Mouse (Mus musculus) embryonic facial prominence, embryonic 12.5 days (tissue): ENCODE measurements around the gene Eps15l1. TPM values are rescaled to one million over a fixed set of nuclear protein-coding genes. Genes with fewer than 3 reads are reported as not detected.

ENCODE experiments used
- ATAC-seq: fragments of 200-750 bp; cut with Nextera tagmentation; 2 replicates; pipeline ENCODE4 v1.8.0; 2017; ENCODE audit not compliant: insufficient number of reproducible peaks, insufficient read depth, low FRiP score, low TSS enrichment
- H3K27ac ChIP-seq: fragments of 300-500 bp; sonication (generic); 2 replicates; pipeline ENCODE4 v1.5.1; 2016; ENCODE audit warnings: mild to moderate bottlenecking
- H3K27me3 ChIP-seq: fragments of 300-500 bp; sonication (generic); 2 replicates; pipeline ENCODE4 v1.6.1; 2016; ENCODE audit warnings: mild to moderate bottlenecking, moderate library complexity
- H3K36me3 ChIP-seq: fragments of 300-500 bp; sonication (generic); 2 replicates; pipeline ENCODE4 v1.6.1; 2016; ENCODE audit warnings: mild to moderate bottlenecking
- H3K4me1 ChIP-seq: fragments of 300-500 bp; sonication (generic); 2 replicates; pipeline ENCODE4 v1.6.1; 2016
- H3K4me2 ChIP-seq: fragments of 300-500 bp; sonication (generic); replicated peaks from 2 replicates; pipeline ENCODE4 v1.6.1; 2016; ENCODE audit warnings: mild to moderate bottlenecking, moderate library complexity
- H3K4me3 ChIP-seq: fragments of 300-500 bp; sonication (generic); 2 replicates; pipeline ENCODE4 v1.5.1; 2016; ENCODE audit warnings: mild to moderate bottlenecking
- H3K9ac ChIP-seq: fragments of 300-500 bp; sonication (generic); 2 replicates; pipeline ENCODE4 v1.6.1; 2016; ENCODE audit warnings: mild to moderate bottlenecking, moderate library complexity
- H3K9me3 ChIP-seq: fragments of 300-500 bp; sonication (generic); 2 replicates; pipeline ENCODE4 v1.6.1; 2016; ENCODE audit warnings: mild to moderate bottlenecking, moderate library complexity
- WGBS: fragments of 180-500 bp; shearing (Covaris S2); methylation state at CpG from one replicate; pipeline ENCODE4 v1.1.7; 2016; 5-methylcytosine and 5-hydroxymethylcytosine counted together
- polyA plus RNA-seq: library from polyadenylated mRNA; unstranded; fragments of >200 nt; fragmentation: Nextera tagmentation; extraction: Ambion mirVana; gene quantifications from 2 replicates; pipeline ENCODE4 v1.2.1, GENCODE M21; 2016

Eps15l1 gene
- polyA plus RNA-seq, 1 experiment from 2014 or later: 69.0 TPM

- 96% methylated on average over 2 of the region's 2 CpGs for WGBS
- Histone ChIP-seq H3K27me3 (no peaks in the 10 kb centered on the region), H3K4me2 (no peak overlapping the region), H3K4me3 (no peak overlapping the region), H3K36me3 (peaks cover 36% of the 10 kb centered on the region), H3K9me3 (no peaks in the 10 kb centered on the region), H3K27ac (no peak overlapping the region), H3K4me1 (no peaks in the 10 kb centered on the region), H3K9ac (no peak overlapping the region)
- no peak for ATAC-seq
Measured at GRCm38 (mm10) chr8:72348114-72348513, 73.1 kb downstream of the Eps15l1 start.

- WGBS: 84% methylated on average over 1 of the region's 1 CpGs
- Histone ChIP-seq H3K4me2 (no peak overlapping the region), H3K4me1 (no peaks in the 10 kb centered on the region), H3K9ac (no peak overlapping the region), H3K36me3 (peaks cover 38% of the 10 kb centered on the region), H3K27ac (no peak overlapping the region), H3K4me3 (no peak overlapping the region), H3K9me3 (no peaks in the 10 kb centered on the region), H3K27me3 (no peaks in the 10 kb centered on the region)
- ATAC-seq: no peak
Measured at GRCm38 (mm10) chr8:72347553-72347952, 73.7 kb downstream of the Eps15l1 start.

- WGBS: 82% methylated on average over 4 of the region's 4 CpGs
Measured at GRCm38 (mm10) chr8:72343725-72344124, 77.5 kb downstream of the Eps15l1 start.

GRCm38 (mm10) chr8:72342556-72343300 is 78.5 kb downstream of the Eps15l1 start:
- peaks cover 61% of the 10 kb centered on the region for H3K36me3 ChIP-seq
- no peaks in the 10 kb centered on the region for H3K4me1 ChIP-seq
- H3K27me3 ChIP-seq: no peaks in the 10 kb centered on the region
- H3K4me2 ChIP-seq: no peak overlapping the region
- no peak overlapping the region for H3K4me3 ChIP-seq
- no peaks in the 10 kb centered on the region for H3K9me3 ChIP-seq
- H3K27ac ChIP-seq: no peak overlapping the region
- WGBS: 84% methylated on average over 5 of the region's 5 CpGs
- ATAC-seq: no peak
- no peak overlapping the region for H3K9ac ChIP-seq

More at GRCm38 (mm10) chr8:72343725-72344124, 77.5 kb downstream of the Eps15l1 start:
- no peak for ATAC-seq
- no peak overlapping the region for H3K4me2 ChIP-seq
- H3K9ac ChIP-seq: no peak overlapping the region
- no peaks in the 10 kb centered on the region for H3K4me1 ChIP-seq
- no peaks in the 10 kb centered on the region for H3K9me3 ChIP-seq
- H3K27me3 ChIP-seq: no peaks in the 10 kb centered on the region
- peaks cover 68% of the 10 kb centered on the region for H3K36me3 ChIP-seq
- no peak overlapping the region for H3K4me3 ChIP-seq
- no peak overlapping the region for H3K27ac ChIP-seq

- Histone ChIP-seq H3K4me1 (no peaks in the 10 kb centered on the region), H3K27ac (no peak overlapping the region), H3K9ac (no peak overlapping the region), H3K9me3 (no peaks in the 10 kb centered on the region), H3K36me3 (peaks cover 45% of the 10 kb centered on the region), H3K27me3 (no peaks in the 10 kb centered on the region), H3K4me3 (no peak overlapping the region), H3K4me2 (no peak overlapping the region)
- ATAC-seq: no peak
Measured at GRCm38 (mm10) chr8:72337034-72337433, 84.2 kb downstream of the Eps15l1 start.

GRCm38 (mm10) chr8:72336273-72336672 is 85.0 kb downstream of the Eps15l1 start:
- H3K9ac ChIP-seq: no peak overlapping the region
- no peak for ATAC-seq
- no peaks in the 10 kb centered on the region for H3K27me3 ChIP-seq
- 70% methylated on average over 2 of the region's 2 CpGs for WGBS
- H3K4me2 ChIP-seq: no peak overlapping the region
- no peaks in the 10 kb centered on the region for H3K4me1 ChIP-seq
- no peaks in the 10 kb centered on the region for H3K9me3 ChIP-seq
- H3K4me3 ChIP-seq: no peak overlapping the region
- H3K27ac ChIP-seq: no peak overlapping the region
- H3K36me3 ChIP-seq: peaks cover 38% of the 10 kb centered on the region

GRCm38 (mm10) chr8:72334144-72334641 is 87.1 kb downstream of the Eps15l1 start:
- Histone ChIP-seq H3K4me3 (no peak overlapping the region), H3K27me3 (no peaks in the 10 kb centered on the region), H3K4me2 (no peak overlapping the region), H3K36me3 (peaks cover 17% of the 10 kb centered on the region), H3K9me3 (no peaks in the 10 kb centered on the region), H3K9ac (no peak overlapping the region), H3K4me1 (no peaks in the 10 kb centered on the region), H3K27ac (no peak overlapping the region)
- 72% methylated on average over 4 of the region's 4 CpGs for WGBS
- no peak for ATAC-seq

- Histone ChIP-seq H3K9me3 (no peaks in the 10 kb centered on the region), H3K9ac (no peak overlapping the region), H3K36me3 (peaks cover 11% of the 10 kb centered on the region), H3K27me3 (no peaks in the 10 kb centered on the region), H3K4me3 (no peak overlapping the region), H3K27ac (no peak overlapping the region), H3K4me2 (no peak overlapping the region), H3K4me1 (no peaks in the 10 kb centered on the region)
- 47% methylated on average over 3 of the region's 3 CpGs for WGBS
- no peak for ATAC-seq
Measured at GRCm38 (mm10) chr8:72333429-72334143, 87.7 kb downstream of the Eps15l1 start.

- no peak overlapping the region for H3K4me2 ChIP-seq
- WGBS: 85% methylated on average over 4 of the region's 4 CpGs
- no peak overlapping the region for H3K9ac ChIP-seq
- H3K36me3 ChIP-seq: peaks cover 11% of the 10 kb centered on the region
- no peak for ATAC-seq
- no peaks in the 10 kb centered on the region for H3K27me3 ChIP-seq
- H3K4me3 ChIP-seq: no peak overlapping the region
- no peaks in the 10 kb centered on the region for H3K9me3 ChIP-seq
- no peak overlapping the region for H3K27ac ChIP-seq
- no peaks in the 10 kb centered on the region for H3K4me1 ChIP-seq
Measured at GRCm38 (mm10) chr8:72331631-72332030, 89.6 kb downstream of the Eps15l1 start.

- Histone ChIP-seq H3K4me1 (no peaks in the 10 kb centered on the region), H3K9ac (no peak overlapping the region), H3K36me3 (peaks cover 11% of the 10 kb centered on the region), H3K4me3 (no peak overlapping the region), H3K27me3 (no peaks in the 10 kb centered on the region), H3K9me3 (no peaks in the 10 kb centered on the region), H3K27ac (no peak overlapping the region), H3K4me2 (no peak overlapping the region)
- WGBS: 80% methylated on average over 6 of the region's 6 CpGs
- ATAC-seq: no peak
Measured at GRCm38 (mm10) chr8:72330806-72331516, 90.3 kb downstream of the Eps15l1 start.

- H3K27ac ChIP-seq: no peak overlapping the region
- H3K36me3 ChIP-seq: no peaks in the 10 kb centered on the region
- no peak overlapping the region for H3K4me2 ChIP-seq
- H3K4me1 ChIP-seq: no peaks in the 10 kb centered on the region
- 82% methylated on average over 3 of the region's 3 CpGs for WGBS
- no peak for ATAC-seq
- no peak overlapping the region for H3K9ac ChIP-seq
- H3K27me3 ChIP-seq: no peaks in the 10 kb centered on the region
- H3K9me3 ChIP-seq: no peaks in the 10 kb centered on the region
- H3K4me3 ChIP-seq: no peak overlapping the region
Measured at GRCm38 (mm10) chr8:72329116-72329515, 92.1 kb downstream of the Eps15l1 start.
